Mouse (Mus musculus) heart, embryonic 12.5 days (tissue): ENCODE data around the gene U2af2. TPM values are rescaled to one million over a fixed set of nuclear protein-coding genes. Genes with fewer than 3 reads are reported as not detected.

Experiments used
- ATAC-seq: fragments of 200-750 bp; cut with Nextera tagmentation; 2 replicates; pipeline ENCODE4 v1.8.0; 2017; ENCODE audit warnings: moderate TSS enrichment, moderate library complexity; ENCODE audit not compliant: insufficient number of reproducible peaks, low FRiP score
- H3K27ac ChIP-seq: fragments of 300-500 bp; sonication (generic); 2 replicates; pipeline ENCODE4 v1.5.1; 2016; ENCODE audit warnings: mild to moderate bottlenecking, moderate library complexity; ENCODE audit not compliant: poor library complexity, severe bottlenecking
- H3K27me3 ChIP-seq: fragments of 300-500 bp; sonication (generic); replicated peaks from 2 replicates; pipeline ENCODE4 v1.6.1; 2016; ENCODE audit warnings: mild to moderate bottlenecking, moderate library complexity
- H3K36me3 ChIP-seq: fragments of 300-500 bp; sonication (generic); 2 replicates; pipeline ENCODE4 v1.6.1; 2016; ENCODE audit warnings: mild to moderate bottlenecking, moderate library complexity
- H3K4me1 ChIP-seq: fragments of 300-500 bp; sonication (generic); replicated peaks from 2 replicates; pipeline ENCODE4 v1.6.1; 2016; ENCODE audit warnings: mild to moderate bottlenecking
- H3K4me2 ChIP-seq: fragments of 300-500 bp; sonication (generic); 2 replicates; pipeline ENCODE4 v1.6.1; 2016; ENCODE audit warnings: mild to moderate bottlenecking, moderate library complexity
- H3K4me3 ChIP-seq: fragments of 300-500 bp; sonication (generic); 2 replicates; pipeline ENCODE4 v1.5.1; 2016; ENCODE audit warnings: mild to moderate bottlenecking
- H3K9ac ChIP-seq: fragments of 300-500 bp; sonication (generic); 2 replicates; pipeline ENCODE4 v1.6.1; 2016; ENCODE audit warnings: mild to moderate bottlenecking, moderate library complexity
- H3K9me3 ChIP-seq: fragments of 300-500 bp; sonication (generic); replicated peaks from 2 replicates; pipeline ENCODE4 v1.6.1; 2016; ENCODE audit warnings: mild to moderate bottlenecking, moderate library complexity
- WGBS: fragments of 180-500 bp; shearing (Covaris S2); methylation state at CpG from one replicate; pipeline ENCODE4 v1.1.7; 2016; 5-methylcytosine and 5-hydroxymethylcytosine counted together
- polyA plus RNA-seq: library from polyadenylated mRNA; unstranded; fragments of >200 nt; fragmentation: Nextera tagmentation; extraction: Ambion mirVana; gene quantifications from 2 replicates; pipeline ENCODE4 v1.2.1, GENCODE M21; 2016

Gene U2af2
- polyA plus RNA-seq, 1 experiment from 2014 or later, result 81.7 TPM

DNA sequence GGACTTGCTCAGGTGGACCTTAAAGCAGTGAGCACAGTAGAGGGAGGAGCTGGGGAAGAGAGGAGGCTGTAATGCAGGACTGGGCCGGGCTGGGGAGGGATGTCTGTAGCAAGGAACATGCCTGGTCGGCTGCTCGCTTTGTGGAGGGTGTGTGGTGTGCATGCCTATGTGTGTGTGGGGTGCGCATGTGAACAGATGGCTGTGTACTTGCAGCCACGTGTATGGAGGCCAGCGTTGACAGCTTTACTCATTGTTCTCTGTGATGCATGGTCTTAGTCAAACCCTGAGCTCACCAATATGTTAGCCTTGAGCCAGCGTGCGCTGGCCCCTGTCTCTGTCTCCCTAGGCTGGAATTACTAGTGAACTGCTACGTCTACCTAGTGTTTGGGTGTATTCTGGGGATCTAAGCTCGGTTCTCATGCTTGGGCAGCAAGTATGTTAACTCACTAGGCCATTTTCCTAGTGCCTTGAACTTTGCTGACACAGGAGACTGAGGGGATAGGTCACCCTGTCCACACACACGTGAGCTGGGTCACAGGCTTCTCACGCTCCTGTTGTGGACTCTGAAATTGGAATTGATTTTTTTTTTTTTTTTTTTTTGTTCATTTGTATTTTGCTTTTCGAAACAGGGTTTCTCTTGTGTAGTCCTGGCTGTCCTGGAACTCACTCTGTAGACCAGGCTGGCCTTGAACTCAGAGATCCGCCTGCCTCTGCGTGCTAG lies 29.2 kb downstream of the U2af2 start:
- Histone ChIP-seq H3K36me3 (peaks cover 83% of the 10 kb centered on the region), H3K9me3 (no peaks in the 10 kb centered on the region), H3K4me3 (no peak overlapping the region), H3K4me1 (0 out of 2 replicates have a peak, but pooled peaks cover 5% of the 10 kb centered on the region), H3K27ac (no peak overlapping the region), H3K4me2 (no peak overlapping the region), H3K27me3 (no peaks in the 10 kb centered on the region), H3K9ac (no peak overlapping the region)
- ATAC-seq, result no peak
- 90% methylated on average over 15 of the region's 15 CpGs for WGBS

- Histone ChIP-seq H3K9me3 (no peaks in the 10 kb centered on the region), H3K36me3 (peaks cover 91% of the 10 kb centered on the region), H3K4me3 (no peak overlapping the region), H3K27ac (no peak overlapping the region), H3K9ac (no peak overlapping the region), H3K27me3 (no peaks in the 10 kb centered on the region), H3K4me2 (no peak overlapping the region), H3K4me1 (0 out of 2 replicates have a peak, but pooled peaks cover 5% of the 10 kb centered on the region)
- WGBS, result 81% methylated on average over 6 of the region's 6 CpGs
- ATAC-seq, result no peak
Observed at GRCm38 (mm10) chr7:5092381-5092780, 30.4 kb downstream of the U2af2 start.

DNA sequence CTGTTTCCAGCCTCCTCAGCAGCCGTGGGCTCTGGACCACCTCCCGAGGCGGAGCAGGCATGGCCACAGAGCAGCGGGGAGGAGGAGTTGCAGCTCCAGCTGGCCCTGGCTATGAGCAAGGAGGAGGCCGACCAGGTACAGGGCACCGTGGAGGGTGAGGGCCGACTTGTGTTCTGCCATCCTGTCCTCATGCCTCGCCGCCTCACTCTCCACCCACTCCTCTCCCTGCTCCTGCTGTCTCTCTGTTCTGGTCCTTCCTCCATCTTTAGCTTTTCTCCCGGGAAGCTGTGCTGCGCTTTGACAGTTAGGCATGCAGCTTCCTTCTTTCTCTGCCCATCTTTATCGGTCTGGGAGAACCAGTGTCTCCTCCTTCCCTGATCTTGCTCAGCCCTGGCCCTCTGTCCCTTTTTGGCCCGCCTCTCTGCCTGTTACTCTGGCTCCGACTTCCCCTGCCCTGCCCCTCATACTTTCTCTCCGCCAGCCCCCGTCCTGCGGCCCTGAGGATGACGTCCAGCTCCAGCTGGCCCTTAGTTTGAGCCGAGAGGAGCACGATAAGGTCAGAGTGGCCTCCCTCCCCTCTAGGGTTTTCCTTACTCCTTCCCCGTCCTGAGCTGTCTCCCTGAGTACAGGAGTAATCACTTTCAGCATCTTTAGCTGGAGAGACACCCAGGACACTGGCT lies 31.0 kb downstream of the U2af2 start:
- Histone ChIP-seq H3K4me1 (0 out of 2 replicates have a peak, but pooled peaks cover 5% of the 10 kb centered on the region), H3K27ac (no peak overlapping the region), H3K27me3 (no peaks in the 10 kb centered on the region), H3K9ac (no peak overlapping the region), H3K9me3 (no peaks in the 10 kb centered on the region), H3K4me3 (no peak overlapping the region), H3K4me2 (no peak overlapping the region), H3K36me3 (peaks cover 93% of the 10 kb centered on the region)
- WGBS, result 81% methylated on average over 21 of the region's 21 CpGs
- no peak for ATAC-seq

DNA sequence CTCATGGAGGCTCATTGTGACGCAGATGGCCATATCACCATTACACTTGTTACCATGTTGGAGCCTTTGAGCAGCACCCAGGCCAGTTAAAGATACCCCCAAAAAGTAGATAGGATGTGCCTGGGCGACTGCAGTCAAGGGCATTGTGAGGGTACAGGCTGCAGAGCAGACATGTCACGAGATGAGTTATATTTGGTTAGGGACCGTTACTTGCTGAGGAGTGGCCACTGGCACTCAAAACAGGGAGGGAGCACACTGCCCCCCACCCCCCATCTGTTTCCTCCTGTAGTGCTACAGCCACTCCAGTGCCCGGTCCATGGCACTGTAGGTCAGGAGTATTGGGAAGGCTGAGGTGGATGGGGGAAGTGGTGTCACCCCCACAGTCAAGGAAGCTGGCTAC lies 36.8 kb downstream of the U2af2 start:
- Histone ChIP-seq H3K9me3 (no peaks in the 10 kb centered on the region), H3K27ac (no peak overlapping the region), H3K4me1 (no peaks in the 10 kb centered on the region), H3K4me2 (no peak overlapping the region), H3K27me3 (no peaks in the 10 kb centered on the region), H3K4me3 (no peak overlapping the region), H3K36me3 (peaks cover 59% of the 10 kb centered on the region), H3K9ac (no peak overlapping the region)
- ATAC-seq, result no peak
- 81% methylated on average over 5 of the region's 5 CpGs for WGBS

GRCm38 (mm10) chr7:5099796-5100195 lies 37.9 kb downstream of the U2af2 start:
- Histone ChIP-seq H3K4me2 (no peak overlapping the region), H3K9ac (no peak overlapping the region), H3K9me3 (no peaks in the 10 kb centered on the region), H3K27ac (no peak overlapping the region), H3K36me3 (peaks cover 49% of the 10 kb centered on the region), H3K4me1 (no peaks in the 10 kb centered on the region), H3K4me3 (no peak overlapping the region), H3K27me3 (no peaks in the 10 kb centered on the region)
- ATAC-seq, result no peak
- 81% methylated on average over 3 of the region's 3 CpGs for WGBS

DNA sequence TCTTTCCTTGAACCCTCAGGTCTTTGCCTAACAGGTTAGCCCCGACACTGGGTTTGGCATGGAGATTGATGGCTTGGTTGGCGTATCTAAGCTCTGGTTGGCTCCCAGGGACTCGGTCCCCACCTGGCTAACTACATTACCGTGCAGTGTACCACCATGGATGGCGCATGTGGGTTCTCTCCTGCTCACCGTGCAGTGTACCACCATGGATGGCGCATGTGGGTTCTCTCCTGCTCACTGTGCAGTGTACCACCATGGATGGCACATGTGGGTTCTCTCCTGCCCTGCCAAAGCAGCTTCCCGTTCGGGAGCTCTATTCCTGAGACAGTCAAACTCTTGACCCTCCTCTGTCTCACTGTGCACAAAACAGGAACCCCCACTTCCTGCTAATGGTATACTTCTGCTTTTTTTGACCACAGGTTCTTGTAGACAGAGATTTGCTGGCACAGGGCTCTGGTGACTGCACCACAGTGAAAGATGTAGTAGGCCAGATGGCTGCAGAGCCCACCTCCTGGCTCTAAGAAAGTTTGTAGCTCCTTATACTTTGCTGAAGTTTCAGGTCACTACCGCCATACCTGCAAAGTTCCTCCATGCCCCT lies 39.2 kb downstream of the U2af2 start:
- Histone ChIP-seq H3K27me3 (no peaks in the 10 kb centered on the region), H3K4me3 (no peak overlapping the region), H3K4me2 (no peak overlapping the region), H3K9ac (no peak overlapping the region), H3K27ac (no peak overlapping the region), H3K36me3 (peaks cover 35% of the 10 kb centered on the region), H3K9me3 (no peaks in the 10 kb centered on the region), H3K4me1 (no peaks in the 10 kb centered on the region)
- whole genome bisulfite sequencing, result 84% methylated on average over 10 of the region's 10 CpGs
- no peak for ATAC-seq

- Histone ChIP-seq H3K4me3 (no peak overlapping the region), H3K4me2 (no peak overlapping the region), H3K27ac (no peak overlapping the region), H3K9ac (no peak overlapping the region), H3K9me3 (no peaks in the 10 kb centered on the region), H3K27me3 (no peaks in the 10 kb centered on the region), H3K36me3 (peaks cover 21% of the 10 kb centered on the region), H3K4me1 (no peaks in the 10 kb centered on the region)
- WGBS, result 91% methylated on average over 2 of the region's 2 CpGs
- ATAC-seq, result no peak
Observed at GRCm38 (mm10) chr7:5102564-5102963, 40.6 kb downstream of the U2af2 start.

GRCm38 (mm10) chr7:5108272-5108671 lies 46.3 kb downstream of the U2af2 start:
- Histone ChIP-seq H3K27me3 (no peaks in the 10 kb centered on the region), H3K4me3 (no peak overlapping the region), H3K27ac (no peak overlapping the region), H3K4me2 (no peak overlapping the region), H3K4me1 (0 out of 2 replicates have a peak, but pooled peaks cover 4% of the 10 kb centered on the region), H3K36me3 (no peaks in the 10 kb centered on the region), H3K9ac (no peak overlapping the region), H3K9me3 (no peaks in the 10 kb centered on the region)
- 53% methylated on average over 4 of the region's 4 CpGs for WGBS
- peak; percentile 45; the same call in 1 of the 2 replicates for ATAC-seq

DNA sequence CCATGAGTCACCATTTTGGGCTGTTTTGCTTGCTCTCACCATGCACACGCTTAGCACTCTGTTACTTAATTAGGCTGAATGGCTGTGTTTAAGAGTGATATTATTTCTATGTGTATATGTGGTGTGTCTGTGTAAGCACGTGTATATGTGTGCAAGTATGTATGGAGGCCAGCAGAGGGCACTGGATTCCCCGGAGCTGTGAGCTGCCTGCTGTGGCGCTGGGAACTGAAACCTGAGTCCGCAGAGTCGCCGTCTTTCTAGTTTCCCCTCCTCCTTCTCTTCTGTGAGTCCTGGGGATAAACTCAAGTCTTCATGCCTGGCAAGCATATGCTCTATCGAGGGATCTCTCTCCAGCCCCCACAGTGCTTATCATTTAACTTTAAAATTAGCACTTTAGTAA lies 47.4 kb downstream of the U2af2 start:
- Histone ChIP-seq H3K4me3 (no peak overlapping the region), H3K27ac (no peak overlapping the region), H3K36me3 (no peaks in the 10 kb centered on the region), H3K4me1 (0 out of 2 replicates have a peak, but pooled peaks cover 4% of the 10 kb centered on the region), H3K4me2 (no peak overlapping the region), H3K9ac (no peak overlapping the region), H3K27me3 (no peaks in the 10 kb centered on the region), H3K9me3 (no peaks in the 10 kb centered on the region)
- 78% methylated on average over 8 of the region's 8 CpGs for WGBS
- no peak for ATAC-seq

GRCm38 (mm10) chr7:5112701-5113100 lies 50.8 kb downstream of the U2af2 start:
- 44% methylated on average over 3 of the region's 3 CpGs for WGBS
- no peak overlapping the region for H3K27ac ChIP-seq
- H3K27me3 ChIP-seq, result no peaks in the 10 kb centered on the region
- no peaks in the 10 kb centered on the region for H3K36me3 ChIP-seq
- 0 out of 2 replicates have a peak, but pooled peaks cover 4% of the 10 kb centered on the region for H3K4me1 ChIP-seq
- H3K9me3 ChIP-seq, result no peaks in the 10 kb centered on the region
- no peak overlapping the region for H3K4me3 ChIP-seq
- no peak overlapping the region for H3K4me2 ChIP-seq
- no peak overlapping the region for H3K9ac ChIP-seq
- ATAC-seq, result no peak

DNA sequence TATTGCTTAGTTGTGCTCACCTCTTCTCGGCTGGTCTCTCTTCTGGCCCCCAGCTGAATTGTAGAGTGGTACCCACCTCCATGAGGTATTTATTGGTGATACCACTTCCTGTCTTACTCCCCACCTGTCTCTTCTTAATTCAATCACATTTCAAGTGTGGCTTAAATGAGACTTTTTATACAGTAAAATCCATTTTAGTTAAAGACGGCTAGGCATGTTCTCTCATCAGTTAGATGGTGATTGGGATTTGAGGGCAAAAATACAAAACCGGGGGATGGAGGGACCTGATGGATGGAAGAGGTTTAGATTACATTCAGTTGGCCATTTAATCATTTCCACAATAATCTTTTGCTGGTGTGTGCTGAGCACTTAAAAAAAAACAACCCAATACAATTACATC lies 54.9 kb downstream of the U2af2 start, which contains the start of gene Rfpl4:
Rfpl4 (minus strand) TSS at position 101 of the 400 bp plus-strand sequence.
- Histone ChIP-seq H3K27ac (no peak within 1 kb of the TSS), H3K4me3 (no peak within 1 kb of the TSS), H3K36me3 (no peaks in the 10 kb centered on the region), H3K4me1 (no peaks in the 10 kb centered on the region), H3K27me3 (no peaks in the 10 kb centered on the region), H3K9me3 (no peaks in the 10 kb centered on the region), H3K4me2 (no peak within 1 kb of the TSS), H3K9ac (no peak within 1 kb of the TSS)
- ATAC-seq, result no peak
- WGBS, result 79% methylated on average over 3 of the region's 3 CpGs
